Mouse (Mus musculus) heart, embryonic 12.5 days (tissue): ENCODE results near the gene Asb10. TPM values are rescaled to one million over a fixed set of nuclear protein-coding genes. Genes with fewer than 3 reads are reported as not detected.
A peak's percentile ranks its signal among the peaks of the same experiment; 100 is the strongest.

Experiments
- ATAC-seq: fragments of 200-750 bp; cut with Nextera tagmentation; 2 replicates; pipeline ENCODE4 v1.8.0; 2017; ENCODE audit warnings: moderate TSS enrichment, moderate library complexity; ENCODE audit not compliant: insufficient number of reproducible peaks, low FRiP score
- H3K27ac ChIP-seq: fragments of 300-500 bp; sonication (generic); 2 replicates; pipeline ENCODE4 v1.5.1; 2016; ENCODE audit warnings: mild to moderate bottlenecking, moderate library complexity; ENCODE audit not compliant: poor library complexity, severe bottlenecking
- H3K27me3 ChIP-seq: fragments of 300-500 bp; sonication (generic); replicated peaks from 2 replicates; pipeline ENCODE4 v1.6.1; 2016; ENCODE audit warnings: mild to moderate bottlenecking, moderate library complexity
- H3K36me3 ChIP-seq: fragments of 300-500 bp; sonication (generic); 2 replicates; pipeline ENCODE4 v1.6.1; 2016; ENCODE audit warnings: mild to moderate bottlenecking, moderate library complexity
- H3K4me1 ChIP-seq: fragments of 300-500 bp; sonication (generic); replicated peaks from 2 replicates; pipeline ENCODE4 v1.6.1; 2016; ENCODE audit warnings: mild to moderate bottlenecking
- H3K4me2 ChIP-seq: fragments of 300-500 bp; sonication (generic); 2 replicates; pipeline ENCODE4 v1.6.1; 2016; ENCODE audit warnings: mild to moderate bottlenecking, moderate library complexity
- H3K4me3 ChIP-seq: fragments of 300-500 bp; sonication (generic); 2 replicates; pipeline ENCODE4 v1.5.1; 2016; ENCODE audit warnings: mild to moderate bottlenecking
- H3K9ac ChIP-seq: fragments of 300-500 bp; sonication (generic); 2 replicates; pipeline ENCODE4 v1.6.1; 2016; ENCODE audit warnings: mild to moderate bottlenecking, moderate library complexity
- H3K9me3 ChIP-seq: fragments of 300-500 bp; sonication (generic); replicated peaks from 2 replicates; pipeline ENCODE4 v1.6.1; 2016; ENCODE audit warnings: mild to moderate bottlenecking, moderate library complexity
- WGBS: fragments of 180-500 bp; shearing (Covaris S2); methylation state at CpG from one replicate; pipeline ENCODE4 v1.1.7; 2016; 5-methylcytosine and 5-hydroxymethylcytosine counted together
- polyA plus RNA-seq: library from polyadenylated mRNA; unstranded; fragments of >200 nt; fragmentation: Nextera tagmentation; extraction: Ambion mirVana; gene quantifications from 2 replicates; pipeline ENCODE4 v1.2.1, GENCODE M21; 2016

The Asb10 gene
- 3.7 and 4.7 TPM in 2 replicates for polyA plus RNA-seq

- 12% methylated on average over 14 of the region's 14 CpGs for WGBS
- H3K9ac ChIP-seq, result 0 out of 2 replicates have a peak within 1 kb of the TSS, but pooled peaks have one; percentile 8
Observed at GRCm38 (mm10) chr5:24540387-24541143, at the start of gene Asb10. Gene Asb10 (minus strand): TSS chr5:24540978.

GRCm38 (mm10) chr5:24589511-24590500 lies 49.0 kb upstream of the Asb10 start:
- peaks cover 35% of the 10 kb centered on the region for H3K4me1 ChIP-seq
- WGBS, result 86% methylated on average over 20 of the region's 20 CpGs
- H3K4me3 ChIP-seq, result no peak overlapping the region
- H3K9ac ChIP-seq, result no peak overlapping the region
- no peak overlapping the region for H3K27ac ChIP-seq
- no peak overlapping the region for H3K4me2 ChIP-seq
- H3K9me3 ChIP-seq, result no peaks in the 10 kb centered on the region
- H3K27me3 ChIP-seq, result no peaks in the 10 kb centered on the region
- no peak for ATAC-seq
- peaks cover 68% of the 10 kb centered on the region for H3K36me3 ChIP-seq

More at GRCm38 (mm10) chr5:24540387-24541143, at the start of gene Asb10:
- Histone ChIP-seq H3K4me1 (peaks cover 25% of the 10 kb centered on the region), H3K27me3 (peaks cover 32% of the 10 kb centered on the region), H3K27ac (peak within 1 kb of the TSS; percentile 67), H3K36me3 (no peaks in the 10 kb centered on the region), H3K4me2 (peak within 1 kb of the TSS; percentile 73), H3K9me3 (no peaks in the 10 kb centered on the region), H3K4me3 (peak within 1 kb of the TSS; percentile 42)
- peak; percentile 78 for ATAC-seq

GRCm38 (mm10) chr5:24587200-24587577 lies 46.4 kb upstream of the Asb10 start:
- no peaks in the 10 kb centered on the region for H3K27me3 ChIP-seq
- H3K4me1 ChIP-seq, result peaks cover 30% of the 10 kb centered on the region
- ATAC-seq, result peak; percentile 38; the same call in 1 of the 2 replicates
- H3K9ac ChIP-seq, result peak overlapping the region; percentile 81
- H3K9me3 ChIP-seq, result no peaks in the 10 kb centered on the region
- peak overlapping the region; percentile 60; the same call in 1 of the 2 replicates for H3K27ac ChIP-seq
- H3K4me3 ChIP-seq, result peak overlapping the region; percentile 78
- WGBS, result 17% methylated on average over 4 of the region's 4 CpGs
- H3K36me3 ChIP-seq, result peaks cover 42% of the 10 kb centered on the region
- H3K4me2 ChIP-seq, result peak overlapping the region; percentile 83

- Histone ChIP-seq H3K4me2 (peak within 1 kb of the TSS; percentile 83), H3K4me1 (peaks cover 25% of the 10 kb centered on the region), H3K36me3 (peaks cover 37% of the 10 kb centered on the region), H3K9ac (peak within 1 kb of the TSS; percentile 81), H3K4me3 (peak within 1 kb of the TSS; percentile 78), H3K27me3 (no peaks in the 10 kb centered on the region), H3K9me3 (no peaks in the 10 kb centered on the region), H3K27ac (peak within 1 kb of the TSS; percentile 60)
- WGBS, result under 1% methylated on average over 43 of the region's 43 CpGs
- peak; percentile 86 for ATAC-seq
Observed at GRCm38 (mm10) chr5:24586547-24587199, 45.9 kb upstream of the Asb10 start, which contains the start of gene Chpf2. Gene Chpf2 (plus strand): TSS chr5:24586741.

GRCm38 (mm10) chr5:24586106-24586505 lies 45.3 kb upstream of the Asb10 start:
- WGBS, result 13% methylated on average over 8 of the region's 8 CpGs
- Histone ChIP-seq H3K27me3 (no peaks in the 10 kb centered on the region), H3K36me3 (peaks cover 31% of the 10 kb centered on the region), H3K4me2 (peak overlapping the region; percentile 83), H3K9me3 (no peaks in the 10 kb centered on the region), H3K9ac (peak overlapping the region; percentile 81), H3K27ac (no peak overlapping the region), H3K4me3 (peak overlapping the region; percentile 78), H3K4me1 (peaks cover 19% of the 10 kb centered on the region)
- ATAC-seq, result no peak

- Histone ChIP-seq H3K27me3 (no peaks in the 10 kb centered on the region), H3K9ac (peak overlapping the region; percentile 70), H3K4me2 (peak overlapping the region; percentile 69), H3K27ac (peak overlapping the region; percentile 76), H3K4me3 (peak overlapping the region; percentile 84), H3K36me3 (peaks cover 23% of the 10 kb centered on the region), H3K4me1 (peaks cover 14% of the 10 kb centered on the region), H3K9me3 (no peaks in the 10 kb centered on the region)
- 61% methylated on average over 6 of the region's 6 CpGs for WGBS
- no peak for ATAC-seq
Observed at GRCm38 (mm10) chr5:24578109-24578963, 37.6 kb upstream of the Asb10 start.

GRCm38 (mm10) chr5:24577183-24577929 lies 36.6 kb upstream of the Asb10 start, which contains the start of gene Abcf2:
Gene Abcf2 (minus strand): TSS chr5:24577467.
- Histone ChIP-seq H3K36me3 (peaks cover 33% of the 10 kb centered on the region), H3K4me2 (peak within 1 kb of the TSS; percentile 92), H3K27ac (peak within 1 kb of the TSS; percentile 76), H3K9me3 (no peaks in the 10 kb centered on the region), H3K9ac (peak within 1 kb of the TSS; percentile 90), H3K4me3 (peak within 1 kb of the TSS; percentile 84), H3K27me3 (no peaks in the 10 kb centered on the region), H3K4me1 (peaks cover 14% of the 10 kb centered on the region)
- WGBS, result 1% methylated on average over 48 of the region's 48 CpGs
- ATAC-seq, result peak; percentile 96

- H3K4me3 ChIP-seq, result peak overlapping the region; percentile 84
- H3K27ac ChIP-seq, result peak overlapping the region; percentile 71
- under 1% methylated on average over 32 of the region's 32 CpGs for WGBS
- H3K4me1 ChIP-seq, result peaks cover 14% of the 10 kb centered on the region
- no peaks in the 10 kb centered on the region for H3K9me3 ChIP-seq
- peaks cover 39% of the 10 kb centered on the region for H3K36me3 ChIP-seq
- H3K9ac ChIP-seq, result peak overlapping the region; percentile 90
- peak; percentile 23; the same call in 1 of the 2 replicates for ATAC-seq
- H3K4me2 ChIP-seq, result peak overlapping the region; percentile 92
- no peaks in the 10 kb centered on the region for H3K27me3 ChIP-seq
Observed at GRCm38 (mm10) chr5:24576801-24577182, 36.0 kb upstream of the Asb10 start.

- 73% methylated on average over 1 of the region's 1 CpGs for WGBS
- no peaks in the 10 kb centered on the region for H3K9me3 ChIP-seq
Observed at GRCm38 (mm10) chr5:24575948-24576347, 35.2 kb upstream of the Asb10 start.

More at GRCm38 (mm10) chr5:24575948-24576347, 35.2 kb upstream of the Asb10 start:
- no peak overlapping the region for H3K27ac ChIP-seq
- ATAC-seq, result no peak
- H3K36me3 ChIP-seq, result peaks cover 47% of the 10 kb centered on the region
- no peaks in the 10 kb centered on the region for H3K27me3 ChIP-seq
- peak overlapping the region; percentile 92 for H3K4me2 ChIP-seq
- H3K4me3 ChIP-seq, result peak overlapping the region; percentile 84
- H3K9ac ChIP-seq, result no peak overlapping the region
- H3K4me1 ChIP-seq, result peaks cover 14% of the 10 kb centered on the region
